Mouse (Mus musculus): ENCODE data around the gene Arid1b.

DNA sequence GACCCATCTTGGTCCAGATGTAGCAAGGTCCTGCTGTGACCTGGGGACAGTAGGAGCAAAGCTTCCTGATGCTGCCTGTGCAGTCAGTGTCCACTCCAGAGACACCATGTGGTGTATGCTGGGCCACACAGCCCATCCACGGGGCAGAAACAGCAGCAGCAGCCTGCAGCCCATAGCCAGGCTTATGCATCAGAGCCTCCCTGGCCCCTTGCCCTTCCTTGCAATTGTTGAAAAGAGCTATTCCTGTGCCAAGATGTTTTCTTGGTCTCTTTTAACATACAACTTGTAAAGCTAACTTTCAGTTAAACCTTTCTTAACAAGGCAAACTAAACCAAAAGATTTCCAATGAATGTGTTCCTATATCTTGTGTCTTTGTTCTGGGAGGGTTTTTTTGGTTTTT lies 329.6 kb downstream of the Arid1b start:
- TF ChIP-seq CTCF (conservative IDR thresholded peaks at IDR 0.05; ENCODE audit: low read length) (no peak), POU5F1 (IDR thresholded peaks at IDR 0.05; ENCODE audit: borderline replicate concordance, low read length) (no peak), NANOG (IDR thresholded peaks at IDR 0.05; ENCODE audit: borderline replicate concordance, low read length) (no peak)

All from E14TG2a.4 (cell line).